Mouse (Mus musculus): ENCODE results near the gene Rftn1.

- TF ChIP-seq CTCF (IDR thresholded peaks at IDR 0.05) (no peak), POLR2A (IDR thresholded peaks at IDR 0.05; ENCODE audit: insufficient read depth, low read depth, low read length) (no peak), EP300 (IDR thresholded peaks at IDR 0.05; ENCODE audit: insufficient read depth, low read depth, low read length) (no peak)
Observed at GRCm38 (mm10) chr17:50080991-50081390, 109.5 kb downstream of the Rftn1 start.
